Mouse (Mus musculus) limb, embryonic 11.5 days (tissue): ENCODE measurements around the gene Dlgap5. TPM values are rescaled to one million over a fixed set of nuclear protein-coding genes. Genes with fewer than 3 reads are reported as not detected.
A peak's percentile ranks its signal among the peaks of the same experiment; 100 is the strongest.

Source experiments
- ATAC-seq: fragments of 200-750 bp; cut with Nextera tagmentation; 2 replicates; pipeline ENCODE4 v1.8.0; 2017; ENCODE audit warnings: low read depth; ENCODE audit not compliant: insufficient number of reproducible peaks, low FRiP score, low TSS enrichment
- DNase-seq: peaks from one replicate; pipeline ENCODE4 v3.0.0-alpha.2; 2015; ENCODE audit warnings: low spot score
- H3K27ac ChIP-seq: fragments of 300-500 bp; sonication (generic); replicated peaks from 2 replicates; pipeline ENCODE4 v1.5.1; 2014; ENCODE audit warnings: low read depth, mild to moderate bottlenecking, low read length
- H3K27me3 ChIP-seq: fragments of 300-500 bp; sonication (generic); 2 replicates; pipeline ENCODE4 v1.6.1; 2014; ENCODE audit warnings: mild to moderate bottlenecking, low read length, mixed read lengths; ENCODE audit not compliant: control insufficient read depth, insufficient read depth
- H3K36me3 ChIP-seq: fragments of 300-500 bp; sonication (generic); 2 replicates; pipeline ENCODE4 v1.6.1; 2014; ENCODE audit warnings: mild to moderate bottlenecking, low read length, moderate library complexity, mixed read lengths; ENCODE audit not compliant: control insufficient read depth, insufficient read depth
- H3K4me1 ChIP-seq: fragments of 300-500 bp; sonication (generic); 2 replicates; pipeline ENCODE4 v1.6.1; 2014; ENCODE audit warnings: low read length, mixed read lengths; ENCODE audit not compliant: control insufficient read depth, insufficient read depth
- H3K4me2 ChIP-seq: fragments of 300-500 bp; sonication (generic); 2 replicates; pipeline ENCODE4 v1.6.1; 2014; ENCODE audit warnings: low read depth, mild to moderate bottlenecking, moderate library complexity; ENCODE audit not compliant: severe bottlenecking
- H3K4me3 ChIP-seq: fragments of 300-500 bp; sonication (generic); 2 replicates; pipeline ENCODE4 v1.5.1; 2014; ENCODE audit warnings: low read depth, low read length
- H3K9ac ChIP-seq: fragments of 300-500 bp; sonication (generic); 2 replicates; pipeline ENCODE4 v1.6.1; 2014; ENCODE audit warnings: mild to moderate bottlenecking, low read length
- H3K9me3 ChIP-seq: fragments of 300-500 bp; sonication (generic); 2 replicates; pipeline ENCODE4 v1.6.1; 2016; ENCODE audit warnings: low read length; ENCODE audit not compliant: control insufficient read depth
- WGBS: fragments of 180-500 bp; shearing (Covaris S2); extraction: QIAGEN DNeasy Blood & Tissue Kit; methylation state at CpG from one replicate; pipeline ENCODE4 v1.1.7; 2014; 5-methylcytosine and 5-hydroxymethylcytosine counted together
- polyA plus RNA-seq: library from polyadenylated mRNA; unstranded; fragments of >200 nt; fragmentation: Nextera tagmentation; extraction: Ambion mirVana; gene quantifications from 2 replicates; pipeline ENCODE4 v1.2.1, GENCODE M21; 2014

Dlgap5 gene
- polyA plus RNA-seq, 1 experiment from 2014 or later, result 79.6 TPM

DNA sequence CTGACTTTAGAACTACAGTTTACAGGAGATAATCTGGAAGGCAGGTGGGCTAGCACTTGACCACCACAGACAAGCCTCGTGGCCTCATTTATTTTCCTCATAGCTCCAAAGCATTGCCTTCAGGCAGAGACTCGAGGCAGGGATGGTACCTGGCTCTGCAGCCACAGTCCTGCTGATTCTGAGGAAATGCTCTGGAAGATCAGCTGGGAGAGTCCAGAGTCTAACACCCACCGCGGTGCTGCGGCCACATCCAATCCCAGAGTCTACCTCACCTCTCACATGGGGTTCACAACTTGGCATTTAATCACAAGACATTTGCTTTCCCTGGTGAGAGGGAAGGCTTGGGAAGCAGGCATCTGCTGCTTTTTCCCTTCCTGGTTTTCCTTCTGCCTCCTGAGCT is 63.3 kb downstream of the Dlgap5 start:
- ATAC-seq, result no peak
- no peak overlapping the region for H3K4me2 ChIP-seq
- H3K36me3 ChIP-seq, result no peaks in the 10 kb centered on the region
- H3K4me1 ChIP-seq, result no peaks in the 10 kb centered on the region
- H3K27ac ChIP-seq, result no peak overlapping the region
- no peak overlapping the region for H3K4me3 ChIP-seq
- WGBS, result 74% methylated on average over 5 of the region's 5 CpGs
- no peak for DNase-seq
- no peaks in the 10 kb centered on the region for H3K9me3 ChIP-seq
- no peak overlapping the region for H3K9ac ChIP-seq
- no peaks in the 10 kb centered on the region for H3K27me3 ChIP-seq

DNA sequence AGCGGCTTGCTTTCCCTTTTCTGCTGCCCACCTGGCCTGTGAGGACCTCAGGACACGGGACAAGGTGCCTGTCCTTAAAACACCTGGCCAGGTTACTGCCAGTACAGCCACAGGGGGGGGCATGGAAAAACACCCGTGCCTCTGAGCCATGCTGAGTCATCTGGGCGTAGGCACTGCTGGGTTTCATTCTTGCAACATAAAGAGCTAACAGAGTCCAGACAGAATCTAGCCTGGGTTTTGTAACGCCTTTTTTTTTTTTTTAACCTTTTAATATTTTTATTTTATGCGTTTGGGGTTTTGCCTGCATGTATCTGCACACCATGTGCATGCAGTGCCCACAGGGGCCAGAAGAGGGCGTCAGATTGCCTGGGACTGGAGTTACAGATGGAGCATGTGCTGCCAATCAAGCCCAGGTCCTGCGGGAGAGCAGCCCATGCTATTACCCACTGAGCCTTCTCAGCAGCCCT is 64.1 kb downstream of the Dlgap5 start:
- no peaks in the 10 kb centered on the region for H3K4me1 ChIP-seq
- no peak overlapping the region for H3K4me3 ChIP-seq
- H3K36me3 ChIP-seq, result no peaks in the 10 kb centered on the region
- DNase-seq, result no peak
- ATAC-seq, result no peak
- no peaks in the 10 kb centered on the region for H3K27me3 ChIP-seq
- H3K4me2 ChIP-seq, result no peak overlapping the region
- H3K9ac ChIP-seq, result no peak overlapping the region
- WGBS, result 70% methylated on average over 8 of the region's 8 CpGs
- H3K9me3 ChIP-seq, result no peaks in the 10 kb centered on the region
- H3K27ac ChIP-seq, result no peak overlapping the region

DNA sequence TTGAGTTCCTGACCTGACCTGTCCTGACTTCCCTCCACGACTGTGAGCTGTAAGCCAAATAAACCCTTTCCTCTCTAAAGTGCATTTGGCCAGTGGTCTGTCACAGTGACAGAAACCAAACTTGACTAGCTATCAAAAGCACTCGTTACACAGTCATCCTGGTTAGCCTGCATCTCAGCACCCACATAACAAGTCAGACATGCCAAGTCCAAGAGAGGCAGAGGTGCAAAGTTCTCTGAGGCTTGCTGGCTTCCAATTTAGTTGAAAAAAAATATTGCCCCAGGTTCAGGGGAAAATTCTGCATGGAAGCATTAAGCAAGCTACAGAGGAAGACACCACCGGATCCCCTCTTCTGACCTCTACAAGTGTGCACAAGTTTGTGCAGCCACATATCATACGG is 65.0 kb downstream of the Dlgap5 start:
- no peak for DNase-seq
- 81% methylated on average over 4 of the region's 4 CpGs for WGBS
- Histone ChIP-seq H3K4me3 (no peak overlapping the region), H3K9me3 (no peaks in the 10 kb centered on the region), H3K4me1 (no peaks in the 10 kb centered on the region), H3K27ac (no peak overlapping the region), H3K4me2 (no peak overlapping the region), H3K36me3 (no peaks in the 10 kb centered on the region), H3K9ac (no peak overlapping the region), H3K27me3 (no peaks in the 10 kb centered on the region)
- ATAC-seq, result no peak

DNA sequence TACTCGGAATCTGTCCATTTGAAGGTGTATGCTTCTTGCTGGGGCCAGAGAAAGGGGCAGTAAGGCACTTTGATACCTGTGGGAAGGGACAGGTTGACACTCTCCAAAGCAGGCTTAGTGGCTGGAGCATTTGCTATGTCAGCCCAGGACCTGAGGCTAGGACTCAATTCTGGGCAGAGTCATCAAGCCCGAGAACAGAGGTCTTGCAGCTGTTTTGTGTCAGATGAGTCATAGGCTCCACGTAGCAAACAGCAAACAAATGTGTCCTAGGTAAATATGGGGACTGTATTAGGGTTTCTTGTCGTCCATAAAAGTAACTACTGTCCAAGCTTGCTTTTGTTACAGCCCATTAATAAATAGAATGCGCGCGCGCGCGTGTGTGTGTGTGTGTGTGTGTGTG is 65.9 kb downstream of the Dlgap5 start:
- Histone ChIP-seq H3K27ac (no peak overlapping the region), H3K9ac (no peak overlapping the region), H3K27me3 (no peaks in the 10 kb centered on the region), H3K36me3 (no peaks in the 10 kb centered on the region), H3K4me2 (no peak overlapping the region), H3K4me3 (no peak overlapping the region), H3K9me3 (no peaks in the 10 kb centered on the region), H3K4me1 (no peaks in the 10 kb centered on the region)
- ATAC-seq (no peak), DNase-seq (no peak)
- WGBS, result 90% methylated on average over 10 of the region's 10 CpGs

DNA sequence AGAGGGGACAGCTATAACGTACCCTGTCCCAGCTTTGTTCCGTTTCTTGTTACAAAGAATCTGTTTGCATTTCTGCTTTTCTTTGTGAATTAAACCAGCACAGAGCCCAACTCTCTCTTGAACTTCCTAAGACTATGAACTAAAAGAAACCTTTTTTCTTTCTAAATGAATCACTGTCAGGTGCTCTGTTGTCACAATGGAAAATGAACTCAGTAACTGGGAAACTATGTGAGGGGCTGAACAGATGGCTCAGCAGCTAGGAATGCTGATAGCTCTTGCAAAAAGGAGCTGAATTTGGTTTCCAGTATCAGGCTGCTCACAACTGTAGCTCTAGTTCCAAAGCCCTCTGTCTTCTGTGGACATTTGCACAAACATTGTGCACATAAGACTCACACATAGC is 67.2 kb downstream of the Dlgap5 start:
- no peak for ATAC-seq
- H3K27ac ChIP-seq, result no peak overlapping the region
- DNase-seq, result no peak
- no peaks in the 10 kb centered on the region for H3K27me3 ChIP-seq
- no peaks in the 10 kb centered on the region for H3K9me3 ChIP-seq
- H3K36me3 ChIP-seq, result no peaks in the 10 kb centered on the region
- WGBS, result 92% methylated on average over 2 of the region's 2 CpGs
- H3K4me2 ChIP-seq, result no peak overlapping the region
- no peaks in the 10 kb centered on the region for H3K4me1 ChIP-seq
- no peak overlapping the region for H3K9ac ChIP-seq
- no peak overlapping the region for H3K4me3 ChIP-seq

DNA sequence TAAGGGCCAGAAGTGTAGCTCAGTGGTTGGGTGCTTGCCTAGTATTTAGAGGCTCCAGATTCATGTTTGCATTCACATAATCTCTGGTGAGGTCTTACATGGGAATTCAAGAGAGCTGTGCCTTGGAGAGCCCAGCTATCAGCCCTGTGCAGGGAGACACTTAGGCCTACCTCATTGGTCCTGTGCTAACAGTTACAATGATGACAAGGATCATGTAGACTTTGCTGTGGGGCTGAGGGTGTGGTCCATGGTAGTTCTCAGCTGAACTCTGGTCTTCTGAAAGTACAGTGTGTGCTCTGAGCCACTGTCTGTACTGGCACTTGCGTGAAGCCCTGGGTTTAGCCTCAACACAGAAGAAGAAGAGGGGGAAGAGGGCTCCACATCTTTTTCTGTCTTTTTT is 71.5 kb downstream of the Dlgap5 start:
- Histone ChIP-seq H3K27me3 (no peaks in the 10 kb centered on the region), H3K36me3 (no peaks in the 10 kb centered on the region), H3K9me3 (no peaks in the 10 kb centered on the region), H3K4me2 (no peak overlapping the region), H3K9ac (no peak overlapping the region), H3K4me3 (no peak overlapping the region), H3K27ac (no peak overlapping the region), H3K4me1 (no peaks in the 10 kb centered on the region)
- 100% methylated on average over 1 of the region's 1 CpGs for WGBS
- DNase-seq (no peak), ATAC-seq (no peak)

DNA sequence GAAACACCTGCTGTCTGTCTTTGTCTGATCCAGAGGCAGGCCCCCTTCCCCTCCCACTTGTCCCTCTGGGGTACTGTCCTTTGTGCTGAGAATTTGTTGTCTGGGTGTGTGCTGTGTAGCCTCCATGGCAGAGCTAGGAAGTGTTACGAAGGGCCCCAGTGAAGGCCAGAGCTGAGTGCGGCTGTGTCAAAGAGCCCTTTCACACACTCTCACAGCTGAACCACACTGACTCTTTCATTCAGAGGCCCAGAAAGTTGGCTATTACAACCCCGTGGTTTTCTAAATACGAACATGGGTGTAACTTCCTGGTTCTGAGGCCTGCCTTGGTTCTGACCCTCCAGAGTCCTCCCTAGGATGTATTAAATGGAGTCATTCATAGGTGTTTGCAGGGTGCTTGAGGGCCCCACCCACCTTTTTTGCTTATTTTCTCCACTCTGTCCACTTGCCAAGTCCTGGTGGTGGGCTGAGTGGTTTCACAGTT is 76.4 kb downstream of the Dlgap5 start:
- H3K4me3 ChIP-seq, result no peak overlapping the region
- ATAC-seq (peak; percentile 31; the same call in 1 of the 2 replicates), DNase-seq (no peak)
- no peaks in the 10 kb centered on the region for H3K4me1 ChIP-seq
- H3K36me3 ChIP-seq, result no peaks in the 10 kb centered on the region
- 61% methylated on average over 4 of the region's 4 CpGs for WGBS
- no peaks in the 10 kb centered on the region for H3K27me3 ChIP-seq
- no peak overlapping the region for H3K27ac ChIP-seq
- H3K9ac ChIP-seq, result no peak overlapping the region
- H3K4me2 ChIP-seq, result no peak overlapping the region
- H3K9me3 ChIP-seq, result no peaks in the 10 kb centered on the region

DNA sequence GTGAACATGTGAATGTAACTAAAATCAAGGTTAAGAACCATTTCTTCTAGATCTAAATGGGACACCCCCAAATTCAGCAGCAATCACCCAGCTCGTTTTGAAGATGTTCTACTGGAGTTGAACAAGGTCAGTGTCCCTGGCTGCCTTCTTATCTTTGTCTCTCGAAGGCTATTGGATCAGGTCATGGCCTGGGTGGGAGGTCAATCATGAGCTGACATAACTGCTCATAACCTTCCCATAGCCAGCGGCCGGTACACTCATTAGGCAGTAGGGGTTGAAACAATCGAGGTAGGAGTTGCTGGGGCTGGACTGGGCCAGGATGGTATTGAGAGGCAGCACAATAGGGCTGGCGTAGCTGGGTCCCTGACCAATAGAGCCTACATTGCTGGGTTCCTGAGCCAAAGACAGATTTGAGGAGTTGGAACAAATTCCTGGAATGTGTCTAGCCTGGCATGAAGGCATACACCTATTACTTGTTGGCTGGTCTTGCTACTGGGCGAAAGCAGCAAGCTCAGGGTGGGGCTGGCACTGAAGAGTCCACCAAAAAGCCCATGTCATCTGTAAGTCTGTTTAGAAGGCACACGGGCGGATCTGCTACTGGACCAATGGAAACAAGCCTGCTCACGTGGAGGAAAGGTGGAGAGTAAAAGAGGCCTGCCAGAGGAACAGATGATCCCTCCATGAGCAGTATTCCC is 77.8 kb downstream of the Dlgap5 start:
- Histone ChIP-seq H3K36me3 (no peaks in the 10 kb centered on the region), H3K9ac (no peak overlapping the region), H3K4me3 (no peak overlapping the region), H3K9me3 (no peaks in the 10 kb centered on the region), H3K27ac (no peak overlapping the region), H3K27me3 (no peaks in the 10 kb centered on the region), H3K4me2 (no peak overlapping the region), H3K4me1 (no peaks in the 10 kb centered on the region)
- DNase-seq (no peak), ATAC-seq (no peak)
- WGBS, result 82% methylated on average over 10 of the region's 10 CpGs
